Mouse (Mus musculus): ENCODE measurements around the gene Cops7b.

Gene Cops7b

GRCm38 (mm10) chr1:86657071-86657470 lies 74.4 kb downstream of the Cops7b start:
- DNase-seq (ENCODE audit: low read depth, low spot score), result no peak
